Mouse (Mus musculus) midbrain, embryonic 13.5 days (tissue): ENCODE data around the gene Krtap19-2. TPM values are rescaled to one million over a fixed set of nuclear protein-coding genes. Genes with fewer than 3 reads are reported as not detected.

Experiments
- ATAC-seq: fragments of 200-750 bp; cut with Nextera tagmentation; 2 replicates; pipeline ENCODE4 v1.8.0; 2017; ENCODE audit warnings: mild to moderate bottlenecking, moderate TSS enrichment, moderate library complexity
- H3K27ac ChIP-seq: fragments of 300-500 bp; sonication (generic); 2 replicates; pipeline ENCODE4 v1.5.1; 2015; ENCODE audit warnings: inconsistent platforms, mild to moderate bottlenecking, moderate library complexity
- H3K27me3 ChIP-seq: fragments of 300-500 bp; sonication (generic); 2 replicates; pipeline ENCODE4 v1.6.1; 2015; ENCODE audit warnings: mild to moderate bottlenecking, inconsistent platforms
- H3K36me3 ChIP-seq: fragments of 300-500 bp; sonication (generic); 2 replicates; pipeline ENCODE4 v1.6.1; 2015; ENCODE audit warnings: mild to moderate bottlenecking, inconsistent platforms
- H3K4me1 ChIP-seq: fragments of 300-500 bp; sonication (generic); replicated peaks from 2 replicates; pipeline ENCODE4 v1.6.1; 2015; ENCODE audit warnings: inconsistent platforms
- H3K4me2 ChIP-seq: fragments of 300-500 bp; sonication (generic); replicated peaks from 2 replicates; pipeline ENCODE4 v1.6.1; 2015; ENCODE audit warnings: moderate library complexity, mild to moderate bottlenecking, inconsistent platforms
- H3K4me3 ChIP-seq: fragments of 300-500 bp; sonication (generic); replicated peaks from 2 replicates; pipeline ENCODE4 v1.5.1; 2015; ENCODE audit warnings: mild to moderate bottlenecking, inconsistent platforms
- H3K9ac ChIP-seq: fragments of 300-500 bp; sonication (generic); replicated peaks from 2 replicates; pipeline ENCODE4 v1.6.1; 2015; ENCODE audit warnings: mild to moderate bottlenecking, inconsistent platforms
- H3K9me3 ChIP-seq: fragments of 300-500 bp; sonication (generic); 2 replicates; pipeline ENCODE4 v1.6.1; 2016; ENCODE audit warnings: mild to moderate bottlenecking, inconsistent platforms
- WGBS: fragments of 180-500 bp; shearing (Covaris S2); methylation state at CpG from one replicate; pipeline ENCODE4 v1.1.7; 2015; 5-methylcytosine and 5-hydroxymethylcytosine counted together
- polyA plus RNA-seq: library from polyadenylated mRNA; unstranded; fragments of >200 nt; fragmentation: Nextera tagmentation; extraction: Ambion mirVana; gene quantifications from 2 replicates; pipeline ENCODE4 v1.2.1, GENCODE M21; 2015

The Krtap19-2 gene
- polyA plus RNA-seq = not detected in 2 replicates

DNA sequence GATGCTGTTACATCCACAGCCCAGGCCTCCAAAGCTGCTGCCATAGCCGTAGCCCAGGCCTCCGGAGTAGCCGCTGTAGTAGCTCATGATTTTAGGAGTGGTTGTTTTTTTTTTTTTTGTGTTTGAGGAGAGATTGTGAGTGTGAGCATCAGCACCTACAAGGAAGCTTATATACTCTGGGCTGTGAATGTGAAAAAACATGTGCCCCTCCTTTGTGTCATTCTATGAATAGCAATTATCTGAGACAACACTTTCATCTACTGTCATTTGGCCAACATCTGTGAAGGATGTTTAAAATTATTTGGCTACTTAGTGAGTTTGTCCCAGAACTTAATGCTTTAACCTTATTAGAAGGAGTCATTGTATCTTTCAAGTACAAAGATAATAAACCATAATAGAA lies at the start of gene Krtap19-2:
Krtap19-2 (minus strand) TSS at position 101 of the 400 bp plus-strand sequence.
- Histone ChIP-seq H3K27me3 (no peaks in the 10 kb centered on the region), H3K4me1 (no peaks in the 10 kb centered on the region), H3K27ac (no peak within 1 kb of the TSS), H3K4me3 (no peak within 1 kb of the TSS), H3K9me3 (no peaks in the 10 kb centered on the region), H3K4me2 (no peak within 1 kb of the TSS), H3K9ac (no peak within 1 kb of the TSS), H3K36me3 (no peaks in the 10 kb centered on the region)
- no peak for ATAC-seq
- WGBS = 96% methylated on average over 3 of the region's 3 CpGs

DNA sequence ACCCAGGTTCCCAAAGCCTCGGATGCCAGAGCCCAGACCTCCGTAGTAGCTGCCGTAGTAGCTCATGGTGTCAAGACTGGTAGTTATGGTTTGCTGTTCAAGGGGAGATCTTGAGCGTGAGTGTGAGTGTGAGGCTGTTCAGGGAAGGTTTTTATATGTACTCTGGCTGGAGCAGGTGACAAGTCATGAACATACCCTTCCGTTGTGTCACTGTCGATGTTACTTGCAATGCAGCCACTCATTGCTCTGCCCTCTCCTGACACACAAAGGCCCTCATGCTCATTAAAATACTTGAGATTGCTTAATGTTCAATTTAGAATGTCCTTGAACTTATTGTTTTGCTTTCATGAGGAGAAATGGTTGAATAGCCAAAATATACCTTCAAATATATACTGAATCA lies 22.3 kb upstream of the Krtap19-2 start, which contains the start of gene Krtap19-5:
Krtap19-5 (minus strand) TSS at position 101 of the 400 bp plus-strand sequence.
- Histone ChIP-seq H3K4me3 (no peak within 1 kb of the TSS), H3K27me3 (no peaks in the 10 kb centered on the region), H3K9ac (no peak within 1 kb of the TSS), H3K36me3 (no peaks in the 10 kb centered on the region), H3K4me2 (no peak within 1 kb of the TSS), H3K27ac (no peak within 1 kb of the TSS), H3K9me3 (no peaks in the 10 kb centered on the region), H3K4me1 (no peaks in the 10 kb centered on the region)
- WGBS = 90% methylated on average over 6 of the region's 6 CpGs
- ATAC-seq = no peak

DNA sequence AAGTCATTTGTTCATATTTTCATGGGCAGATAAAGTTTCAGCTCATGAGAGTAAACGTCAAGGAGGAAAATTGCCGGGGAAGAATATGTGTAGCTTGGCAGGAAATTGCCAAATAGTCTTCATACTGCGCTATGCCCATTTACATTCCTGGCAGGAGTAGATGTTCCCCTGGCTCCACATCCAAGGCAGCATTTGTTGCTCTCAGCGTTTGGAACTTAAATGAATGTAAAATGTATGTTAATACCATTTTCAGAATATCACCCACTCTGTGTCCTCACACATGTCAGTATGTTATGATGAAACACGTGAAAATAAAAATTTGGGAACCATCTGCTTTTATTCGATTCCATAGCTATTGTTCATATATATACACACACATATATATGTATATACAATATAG lies 12.8 kb upstream of the Krtap19-2 start:
- H3K4me2 ChIP-seq = no peak overlapping the region
- no peak for ATAC-seq
- no peak overlapping the region for H3K27ac ChIP-seq
- no peak overlapping the region for H3K4me3 ChIP-seq
- no peaks in the 10 kb centered on the region for H3K9me3 ChIP-seq
- no peaks in the 10 kb centered on the region for H3K27me3 ChIP-seq
- 89% methylated on average over 6 of the region's 6 CpGs for WGBS
- no peaks in the 10 kb centered on the region for H3K36me3 ChIP-seq
- no peak overlapping the region for H3K9ac ChIP-seq
- H3K4me1 ChIP-seq = no peaks in the 10 kb centered on the region

DNA sequence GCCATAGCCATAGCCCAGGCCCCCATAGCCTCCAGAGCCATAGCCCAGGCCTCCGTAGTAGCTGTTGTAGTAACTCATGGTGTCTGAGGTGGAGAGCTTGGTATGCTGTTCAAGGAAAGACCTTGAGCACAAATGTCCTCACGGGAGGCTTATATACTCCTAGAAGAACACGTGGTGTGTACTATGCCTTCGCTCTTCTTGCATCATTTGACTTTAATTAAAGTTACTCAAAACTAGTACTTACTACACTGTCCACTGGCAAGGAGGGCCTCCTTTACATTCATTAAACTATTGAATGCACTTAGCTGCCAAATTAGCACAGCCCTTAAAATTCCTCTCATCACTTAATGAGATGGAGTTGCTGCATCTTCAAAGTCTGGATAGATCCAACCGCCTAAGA lies 10.9 kb upstream of the Krtap19-2 start, which contains the start of gene Krtap19-4:
Krtap19-4 (minus strand) TSS at position 101 of the 400 bp plus-strand sequence.
- Histone ChIP-seq H3K4me3 (no peak within 1 kb of the TSS), H3K27ac (no peak within 1 kb of the TSS), H3K9ac (no peak within 1 kb of the TSS), H3K27me3 (no peaks in the 10 kb centered on the region), H3K36me3 (no peaks in the 10 kb centered on the region), H3K4me2 (no peak within 1 kb of the TSS), H3K4me1 (no peaks in the 10 kb centered on the region), H3K9me3 (no peaks in the 10 kb centered on the region)
- 92% methylated on average over 5 of the region's 5 CpGs for WGBS
- no peak for ATAC-seq

DNA sequence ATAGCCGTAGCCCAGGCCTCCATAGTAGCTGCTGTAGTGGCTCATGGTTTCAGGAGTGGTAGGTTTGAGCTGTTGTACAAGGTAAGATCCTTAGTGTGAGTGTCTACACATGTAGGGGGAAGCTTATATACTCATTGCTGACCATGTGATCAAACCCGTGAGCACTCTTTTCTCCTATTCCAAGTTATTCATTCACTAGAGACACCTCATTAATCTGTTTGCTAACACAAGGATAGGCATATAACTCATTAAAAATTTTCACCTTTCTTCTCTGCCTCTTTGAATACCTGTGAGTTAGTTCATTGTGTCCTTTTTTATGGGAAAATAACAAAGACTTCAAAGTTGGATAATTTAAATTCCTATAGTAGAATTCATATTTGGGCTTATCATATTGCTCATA lies 3.9 kb upstream of the Krtap19-2 start, which contains the start of gene Krtap19-3:
Krtap19-3 (minus strand) TSS at position 101 of the 400 bp plus-strand sequence.
- Histone ChIP-seq H3K4me2 (no peak within 1 kb of the TSS), H3K4me3 (no peak within 1 kb of the TSS), H3K27me3 (no peaks in the 10 kb centered on the region), H3K36me3 (no peaks in the 10 kb centered on the region), H3K9me3 (no peaks in the 10 kb centered on the region), H3K4me1 (no peaks in the 10 kb centered on the region), H3K9ac (no peak within 1 kb of the TSS), H3K27ac (no peak within 1 kb of the TSS)
- ATAC-seq = no peak
- 90% methylated on average over 2 of the region's 2 CpGs for WGBS

DNA sequence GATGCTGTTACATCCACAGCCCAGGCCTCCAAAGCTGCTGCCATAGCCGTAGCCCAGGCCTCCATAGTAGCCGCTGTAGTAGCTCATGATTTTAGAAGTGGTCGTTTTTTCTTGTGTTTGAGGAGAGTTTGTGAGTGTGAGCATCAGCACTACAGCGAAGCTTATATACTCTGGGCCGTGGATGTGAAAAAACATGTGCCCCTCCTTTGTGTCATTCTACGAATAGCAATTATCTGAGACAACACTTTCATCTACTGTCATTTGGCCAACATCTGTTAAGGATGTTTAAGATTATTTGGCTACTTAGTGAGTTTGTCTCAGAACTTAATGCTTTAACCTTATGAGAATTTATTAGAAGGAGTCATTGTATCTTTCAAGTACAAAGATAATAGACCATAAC lies 4.8 kb downstream of the Krtap19-2 start, which contains the start of gene Krtap19-1:
Krtap19-1 (minus strand) TSS at position 101 of the 400 bp plus-strand sequence.
- Histone ChIP-seq H3K27ac (no peak within 1 kb of the TSS), H3K27me3 (no peaks in the 10 kb centered on the region), H3K9ac (no peak within 1 kb of the TSS), H3K4me3 (no peak within 1 kb of the TSS), H3K4me1 (no peaks in the 10 kb centered on the region), H3K9me3 (no peaks in the 10 kb centered on the region), H3K36me3 (no peaks in the 10 kb centered on the region), H3K4me2 (no peak within 1 kb of the TSS)
- ATAC-seq = no peak
- 86% methylated on average over 6 of the region's 6 CpGs for WGBS

DNA sequence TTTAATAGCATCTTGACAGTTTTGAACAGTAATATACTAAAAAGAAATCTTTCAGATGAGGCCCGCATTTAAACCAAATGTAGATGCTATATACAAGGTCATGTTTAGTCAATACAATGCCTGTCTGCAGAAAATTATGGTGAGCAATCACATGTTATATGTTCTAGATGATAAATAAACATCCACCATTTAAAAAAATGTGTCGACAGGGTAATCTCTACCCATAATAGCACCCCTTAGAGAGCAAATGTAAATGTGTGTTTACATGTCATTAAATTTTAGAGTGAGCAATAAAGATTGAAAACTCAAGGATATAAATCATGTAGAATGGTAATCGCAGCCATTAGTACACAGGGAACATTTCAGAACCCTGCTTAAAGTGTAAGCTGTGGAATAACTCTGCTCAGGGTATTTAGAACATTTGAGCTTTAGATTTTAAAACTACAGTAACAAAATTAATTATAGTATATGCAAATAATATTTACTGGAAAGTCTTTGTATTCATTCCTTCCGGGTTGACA lies 9.1 kb downstream of the Krtap19-2 start:
- Histone ChIP-seq H3K4me3 (no peak overlapping the region), H3K27me3 (no peaks in the 10 kb centered on the region), H3K27ac (no peak overlapping the region), H3K4me1 (no peaks in the 10 kb centered on the region), H3K36me3 (no peaks in the 10 kb centered on the region), H3K4me2 (no peak overlapping the region), H3K9me3 (no peaks in the 10 kb centered on the region), H3K9ac (no peak overlapping the region)
- WGBS = 87% methylated on average over 4 of the region's 4 CpGs
- no peak for ATAC-seq

DNA sequence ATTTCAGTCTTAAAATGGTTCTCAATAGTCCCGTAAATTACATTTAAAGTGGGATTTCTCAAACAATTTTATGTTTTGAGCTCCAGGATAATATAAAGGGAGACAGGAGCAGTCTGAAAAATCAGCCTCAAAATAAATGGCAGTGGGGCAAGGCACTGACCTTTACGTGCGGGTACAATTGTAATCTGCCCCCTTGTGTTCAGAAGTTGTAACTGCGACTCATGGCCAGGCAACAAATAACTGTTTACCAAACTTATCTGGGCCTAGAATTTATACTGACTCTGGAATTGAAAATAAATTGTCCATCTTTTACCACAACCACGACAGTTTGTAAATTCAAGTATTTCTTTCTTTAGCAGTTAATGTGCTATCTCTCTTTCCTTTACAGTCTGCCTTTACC lies 22.6 kb downstream of the Krtap19-2 start:
- H3K4me1 ChIP-seq = no peaks in the 10 kb centered on the region
- H3K9ac ChIP-seq = no peak overlapping the region
- no peak overlapping the region for H3K4me3 ChIP-seq
- no peak overlapping the region for H3K4me2 ChIP-seq
- 14% methylated on average over 5 of the region's 5 CpGs for WGBS
- no peaks in the 10 kb centered on the region for H3K9me3 ChIP-seq
- H3K27me3 ChIP-seq = no peaks in the 10 kb centered on the region
- H3K36me3 ChIP-seq = no peaks in the 10 kb centered on the region
- ATAC-seq = no peak
- H3K27ac ChIP-seq = no peak overlapping the region

DNA sequence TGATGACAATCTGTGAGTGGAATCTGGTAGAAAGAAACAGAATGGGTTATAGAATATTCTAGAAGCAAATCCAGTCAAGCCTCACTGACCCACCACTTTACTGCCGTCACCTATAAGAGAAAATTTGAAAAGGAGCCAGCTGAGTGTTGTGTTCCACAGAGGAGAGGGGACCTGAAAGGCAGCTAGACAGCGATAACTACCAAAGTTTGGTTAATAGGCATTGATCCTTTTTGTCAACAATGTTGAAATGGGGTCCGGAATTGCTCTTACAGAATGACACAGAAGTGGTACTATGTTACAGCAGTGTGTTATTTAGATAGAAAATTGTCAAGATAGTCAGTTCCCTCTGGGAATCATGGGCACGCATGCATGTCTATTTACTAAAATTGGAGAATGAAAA lies 25.5 kb downstream of the Krtap19-2 start:
- Histone ChIP-seq H3K27ac (no peak overlapping the region), H3K36me3 (no peaks in the 10 kb centered on the region), H3K27me3 (no peaks in the 10 kb centered on the region), H3K4me3 (no peak overlapping the region), H3K4me1 (no peaks in the 10 kb centered on the region), H3K9ac (no peak overlapping the region), H3K9me3 (no peaks in the 10 kb centered on the region), H3K4me2 (no peak overlapping the region)
- 86% methylated on average over 4 of the region's 4 CpGs for WGBS
- no peak for ATAC-seq

DNA sequence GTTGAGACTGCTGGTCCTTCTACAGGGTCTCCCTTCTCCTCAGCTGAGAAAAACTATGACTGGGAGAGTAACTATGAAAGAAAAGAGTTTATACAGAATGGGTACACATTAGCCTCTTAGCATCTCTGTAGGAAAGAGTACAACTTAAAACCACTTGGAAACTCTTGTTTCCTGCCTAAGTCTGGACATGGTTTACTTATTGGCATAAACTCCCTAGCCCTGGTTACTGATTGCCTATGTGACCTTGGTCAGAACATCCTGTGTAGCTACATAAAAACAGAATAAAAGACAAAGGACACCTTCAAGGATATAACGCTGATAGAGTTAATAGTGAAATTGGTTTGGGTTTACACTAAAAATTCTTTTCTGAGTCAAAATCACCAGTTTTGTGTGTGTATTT lies 26.7 kb downstream of the Krtap19-2 start:
- ATAC-seq = no peak
- H3K36me3 ChIP-seq = no peaks in the 10 kb centered on the region
- WGBS = 98% methylated on average over 1 of the region's 1 CpGs

DNA sequence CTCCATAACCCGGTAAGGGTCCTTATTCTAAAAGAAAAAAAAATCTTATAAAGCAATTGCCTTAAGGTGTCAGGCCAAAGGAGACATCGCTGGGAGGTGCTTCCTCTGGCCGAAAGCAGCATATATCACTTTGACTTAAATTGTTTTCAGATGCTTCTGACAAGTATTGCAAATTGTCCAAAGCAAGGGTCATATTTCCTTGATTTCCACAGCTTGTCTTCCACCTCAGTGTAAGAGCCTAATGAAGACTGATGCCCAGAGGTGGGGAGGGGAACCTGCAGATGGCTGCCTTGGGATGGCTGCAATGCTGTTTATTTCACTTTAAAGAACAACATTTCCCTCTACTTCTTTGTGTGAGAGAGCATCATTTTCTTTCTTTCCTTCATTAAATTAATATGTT lies 47.1 kb downstream of the Krtap19-2 start:
- Histone ChIP-seq H3K27ac (no peak overlapping the region), H3K36me3 (no peaks in the 10 kb centered on the region), H3K27me3 (no peaks in the 10 kb centered on the region), H3K4me3 (no peak overlapping the region), H3K4me2 (no peak overlapping the region), H3K4me1 (no peaks in the 10 kb centered on the region), H3K9ac (no peak overlapping the region), H3K9me3 (no peaks in the 10 kb centered on the region)
- 82% methylated on average over 3 of the region's 3 CpGs for WGBS
- ATAC-seq = no peak

More for the DNA sequence above, 26.7 kb downstream of the Krtap19-2 start:
- no peak overlapping the region for H3K4me2 ChIP-seq
- H3K27ac ChIP-seq = no peak overlapping the region
- H3K27me3 ChIP-seq = no peaks in the 10 kb centered on the region
- no peaks in the 10 kb centered on the region for H3K9me3 ChIP-seq
- no peaks in the 10 kb centered on the region for H3K4me1 ChIP-seq
- H3K4me3 ChIP-seq = no peak overlapping the region
- no peak overlapping the region for H3K9ac ChIP-seq

DNA sequence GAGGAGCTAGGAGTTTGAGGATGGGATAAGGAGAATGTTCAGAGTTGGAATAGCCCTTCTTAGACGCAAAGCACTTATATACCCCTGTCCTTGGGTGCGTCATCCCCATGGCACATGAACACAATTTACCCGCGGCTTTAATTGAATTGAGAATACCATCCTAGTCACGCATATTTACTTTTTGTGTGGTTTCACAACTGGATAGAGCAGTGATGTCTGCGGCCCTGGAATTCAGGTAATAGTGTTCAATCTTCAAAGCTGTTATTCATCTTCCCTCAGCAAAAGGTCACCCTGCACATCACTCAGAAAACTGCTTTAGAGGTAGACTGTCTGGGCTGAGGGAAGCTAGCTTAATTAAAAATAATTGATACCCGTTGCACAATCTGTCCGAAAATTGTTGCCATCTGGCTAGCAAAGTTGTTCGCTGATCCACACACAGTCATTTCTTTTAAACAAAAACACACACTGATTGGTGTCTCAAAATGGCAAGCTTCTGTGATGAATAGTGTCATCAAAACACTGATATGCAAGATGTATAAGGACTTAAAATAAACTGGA lies 47.9 kb downstream of the Krtap19-2 start, which contains the start of gene Krtap14:
Krtap14 (minus strand) TSS at position 51 of the 558 bp plus-strand sequence.
- ATAC-seq = no peak
- 84% methylated on average over 9 of the region's 9 CpGs for WGBS
- H3K27me3 ChIP-seq = no peaks in the 10 kb centered on the region
- H3K36me3 ChIP-seq = no peaks in the 10 kb centered on the region
- no peaks in the 10 kb centered on the region for H3K4me1 ChIP-seq
- no peak within 1 kb of the TSS for H3K4me2 ChIP-seq
- H3K27ac ChIP-seq = no peak within 1 kb of the TSS
- H3K4me3 ChIP-seq = no peak within 1 kb of the TSS
- no peaks in the 10 kb centered on the region for H3K9me3 ChIP-seq
- no peak within 1 kb of the TSS for H3K9ac ChIP-seq

DNA sequence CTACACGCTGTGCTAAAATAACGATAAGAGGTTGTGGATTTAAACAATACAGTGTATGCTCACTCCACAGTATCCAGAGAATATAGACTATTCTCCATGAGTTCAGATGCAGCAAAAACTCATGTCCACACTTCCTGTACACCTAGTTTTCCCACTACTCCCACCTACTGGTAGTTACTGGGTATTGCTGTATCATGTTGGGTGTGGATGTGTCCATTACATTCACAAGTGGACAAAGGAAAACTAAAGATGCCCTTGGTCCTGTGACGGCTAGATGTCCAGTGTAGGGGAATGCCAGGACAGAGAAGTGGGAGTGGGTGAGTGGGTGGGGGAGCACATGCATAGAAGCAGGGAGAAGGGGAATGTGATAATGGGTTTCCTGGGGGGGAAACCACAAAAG lies 50.3 kb downstream of the Krtap19-2 start:
- no peak overlapping the region for H3K9ac ChIP-seq
- H3K4me2 ChIP-seq = no peak overlapping the region
- ATAC-seq = no peak
- H3K36me3 ChIP-seq = no peaks in the 10 kb centered on the region
- no peaks in the 10 kb centered on the region for H3K27me3 ChIP-seq
- no peaks in the 10 kb centered on the region for H3K4me1 ChIP-seq
- no peaks in the 10 kb centered on the region for H3K9me3 ChIP-seq
- 79% methylated on average over 3 of the region's 3 CpGs for WGBS
- no peak overlapping the region for H3K27ac ChIP-seq
- H3K4me3 ChIP-seq = no peak overlapping the region
